Mouse (Mus musculus) megakaryocyte progenitor cell, adult 5-6 weeks (primary cell): ENCODE measurements around the gene Miox. TPM values are rescaled to one million over a fixed set of nuclear protein-coding genes. Genes with fewer than 3 reads are reported as not detected.

Source experiments
- total RNA-seq, 2 experiments: library from RNA; stranded (forward) in 1 of 2; stranded (reverse) in 1 of 2; fragments of 157-497, 149-512 nt in 1 of 2; fragments of 200-1000 nt in 1 of 2; gene quantifications; 2 replicates each; pipeline versions ENCODE4 v1.2.3 to v1.2.4; 2015 to 2017

Gene Miox
- total RNA-seq, 2 experiments from 2014 or later = not detected

Other genes with a start within 250 kb of the Miox start
- gene Selenoo, start 245.3 kb upstream of the Miox start, total RNA-seq (2015) = 10.1 and 13.4 TPM in 2 replicates
- 12.2 and 14.4 TPM in 2 replicates for gene Selenoo, start 245.3 kb upstream of the Miox start, total RNA-seq (2017)
- 22.2 and 24.7 TPM in 2 replicates for gene Tubgcp6, start 211.3 kb upstream of the Miox start, total RNA-seq (2015)
- gene Tubgcp6, start 211.3 kb upstream of the Miox start, total RNA-seq (2017) = 16.6 and 35.5 TPM in 2 replicates
- gene Hdac10, start 205.7 kb upstream of the Miox start, total RNA-seq (2015) = 4.0 and 5.6 TPM in 2 replicates
- 9.8 and 12.0 TPM in 2 replicates for gene Hdac10, start 205.7 kb upstream of the Miox start, total RNA-seq (2017)
- 0.49 TPM in 1 of 2 replicates, not detected in the other for gene Mapk12, start 193.7 kb upstream of the Miox start, total RNA-seq (2015)
- 0.04 and 0.47 TPM in 2 replicates for gene Mapk12, start 193.7 kb upstream of the Miox start, total RNA-seq (2017)
- not detected in 2 replicates for gene Mapk11, start 184.8 kb upstream of the Miox start, total RNA-seq (2015)
- gene Mapk11, start 184.8 kb upstream of the Miox start, total RNA-seq (2017) = 0.10 TPM in 1 of 2 replicates, not detected in the other
- gene Plxnb2, start 153.6 kb upstream of the Miox start, total RNA-seq (2015) = 12.1 and 12.6 TPM in 2 replicates
- 9.3 and 14.5 TPM in 2 replicates for gene Plxnb2, start 153.6 kb upstream of the Miox start, total RNA-seq (2017)
- 1.6 and 2.4 TPM in 2 replicates for gene Dennd6b, start 137.9 kb upstream of the Miox start, total RNA-seq (2015)
- 1.3 and 2.5 TPM in 2 replicates for gene Dennd6b, start 137.9 kb upstream of the Miox start, total RNA-seq (2017)
- gene Ppp6r2, start 122.8 kb upstream of the Miox start, total RNA-seq (2015) = 8.5 and 11.8 TPM in 2 replicates
- gene Ppp6r2, start 122.8 kb upstream of the Miox start, total RNA-seq (2017) = 9.8 and 11.2 TPM in 2 replicates
- gene Sbf1, start 19.1 kb upstream of the Miox start, total RNA-seq (2015) = 92.1 and 94.9 TPM in 2 replicates
- gene Sbf1, start 19.1 kb upstream of the Miox start, total RNA-seq (2017) = 50.0 and 52.1 TPM in 2 replicates
- gene Adm2, start 11.7 kb upstream of the Miox start, total RNA-seq (2015) = not detected in 2 replicates
- gene Adm2, start 11.7 kb upstream of the Miox start, total RNA-seq (2017) = not detected in 2 replicates
- 14.0 and 16.6 TPM in 2 replicates for gene Lmf2, start 21.3 kb downstream of the Miox start, total RNA-seq (2015)
- gene Lmf2, start 21.3 kb downstream of the Miox start, total RNA-seq (2017) = 7.4 and 11.7 TPM in 2 replicates
- 82.4 and 115 TPM in 2 replicates for gene Ncaph2, start 21.3 kb downstream of the Miox start, total RNA-seq (2015)
- gene Ncaph2, start 21.3 kb downstream of the Miox start, total RNA-seq (2017) = 96.7 and 97.9 TPM in 2 replicates
- gene Sco2, start 39.4 kb downstream of the Miox start, total RNA-seq (2015) = 15.9 and 20.6 TPM in 2 replicates
- 14.4 and 14.7 TPM in 2 replicates for gene Sco2, start 39.4 kb downstream of the Miox start, total RNA-seq (2017)
- 0.10 and 0.17 TPM in 2 replicates for gene Tymp, start 42.6 kb downstream of the Miox start, total RNA-seq (2015)
- 0.42 and 0.71 TPM in 2 replicates for gene Tymp, start 42.6 kb downstream of the Miox start, total RNA-seq (2017)
- 0.90 and 2.7 TPM in 2 replicates for gene Odf3b, start 44.9 kb downstream of the Miox start, total RNA-seq (2015)
- 1.9 and 3.7 TPM in 2 replicates for gene Odf3b, start 44.9 kb downstream of the Miox start, total RNA-seq (2017)
- 0.07 TPM in 1 of 2 replicates, not detected in the other for gene Klhdc7b, start 50.5 kb downstream of the Miox start, total RNA-seq (2015)
- gene Klhdc7b, start 50.5 kb downstream of the Miox start, total RNA-seq (2017) = under 0.01 TPM in 1 of 2 replicates, not detected in the other
- gene Syce3, start 76.1 kb downstream of the Miox start, total RNA-seq (2015) = not detected in 2 replicates
- gene Syce3, start 76.1 kb downstream of the Miox start, total RNA-seq (2017) = not detected in 2 replicates
- gene Cpt1b, start 91.5 kb downstream of the Miox start, total RNA-seq (2015) = 1.5 and 1.9 TPM in 2 replicates
- gene Cpt1b, start 91.5 kb downstream of the Miox start, total RNA-seq (2017) = 2.3 and 2.5 TPM in 2 replicates
- gene C730034F03Rik, start 95.2 kb downstream of the Miox start, total RNA-seq (2015) = 0.98 and 3.6 TPM in 2 replicates
- 3.7 and 5.5 TPM in 2 replicates for gene C730034F03Rik, start 95.2 kb downstream of the Miox start, total RNA-seq (2017)
- gene Gm44502, start 95.3 kb downstream of the Miox start, total RNA-seq (2015) = 1.1 TPM in 1 of 2 replicates, not detected in the other
- gene Gm44502, start 95.3 kb downstream of the Miox start, total RNA-seq (2017) = 0.04 and 0.68 TPM in 2 replicates
- 36.0 and 45.7 TPM in 2 replicates for gene Chkb, start 95.5 kb downstream of the Miox start, total RNA-seq (2015)
- gene Chkb, start 95.5 kb downstream of the Miox start, total RNA-seq (2017) = 16.4 and 24.5 TPM in 2 replicates
- not detected in 2 replicates for gene Mapk8ip2, start 119.5 kb downstream of the Miox start, total RNA-seq (2015)
- gene Mapk8ip2, start 119.5 kb downstream of the Miox start, total RNA-seq (2017) = not detected in 2 replicates
- gene Arsa, start 143.0 kb downstream of the Miox start, total RNA-seq (2015) = 7.1 and 7.3 TPM in 2 replicates
- gene Arsa, start 143.0 kb downstream of the Miox start, total RNA-seq (2017) = 8.8 and 13.9 TPM in 2 replicates
- 1.8 and 4.2 TPM in 2 replicates for gene Shank3, start 165.2 kb downstream of the Miox start, total RNA-seq (2015)
- gene Shank3, start 165.2 kb downstream of the Miox start, total RNA-seq (2017) = 1.3 and 3.1 TPM in 2 replicates
- gene Acr, start 233.9 kb downstream of the Miox start, total RNA-seq (2015) = not detected in 2 replicates
- gene Acr, start 233.9 kb downstream of the Miox start, total RNA-seq (2017) = not detected in 2 replicates